Mouse (Mus musculus) lung, embryonic 16.5 days (tissue): ENCODE results near the gene Tenm4. TPM values are rescaled to one million over a fixed set of nuclear protein-coding genes. Genes with fewer than 3 reads are reported as not detected.

Experiments used
- ATAC-seq: fragments of 200-750 bp; cut with Nextera tagmentation; 2 replicates; pipeline ENCODE4 v1.8.0; 2017; ENCODE audit warnings: low read depth, mild to moderate bottlenecking, moderate library complexity
- H3K27ac ChIP-seq: fragments of 300-500 bp; sonication (generic); 2 replicates; pipeline ENCODE4 v1.5.1; 2014; ENCODE audit warnings: mild to moderate bottlenecking, control low read depth, low read length
- H3K27me3 ChIP-seq: fragments of 300-500 bp; sonication (generic); 2 replicates; pipeline ENCODE4 v1.6.1; 2014; ENCODE audit warnings: low read depth, low read length, mixed read lengths; ENCODE audit not compliant: control insufficient read depth, insufficient read depth
- H3K36me3 ChIP-seq: fragments of 300-500 bp; sonication (generic); 2 replicates; pipeline ENCODE4 v1.6.1; 2014; ENCODE audit warnings: low read length; ENCODE audit not compliant: control insufficient read depth, insufficient read depth
- H3K4me1 ChIP-seq: fragments of 300-500 bp; sonication (generic); replicated peaks from 2 replicates; pipeline ENCODE4 v1.6.1; 2014; ENCODE audit warnings: low read length, mixed read lengths; ENCODE audit not compliant: control insufficient read depth, insufficient read depth
- H3K4me2 ChIP-seq: fragments of 300-500 bp; sonication (generic); 2 replicates; pipeline ENCODE4 v1.6.1; 2014; ENCODE audit warnings: low read depth, low read length, control low read depth
- H3K4me3 ChIP-seq: fragments of 300-500 bp; sonication (generic); 2 replicates; pipeline ENCODE4 v1.5.1; 2014; ENCODE audit warnings: mild to moderate bottlenecking, low read length, control low read depth
- H3K9ac ChIP-seq: fragments of 300-500 bp; sonication (generic); 2 replicates; pipeline ENCODE4 v1.6.1; 2014; ENCODE audit warnings: low read length, control low read depth
- H3K9me3 ChIP-seq: fragments of 300-500 bp; sonication (generic); 2 replicates; pipeline ENCODE4 v1.6.1; 2016; ENCODE audit warnings: low read length; ENCODE audit not compliant: control insufficient read depth
- WGBS: fragments of 180-500 bp; shearing (Covaris S2); extraction: QIAGEN DNeasy Blood & Tissue Kit; methylation state at CpG from one replicate; pipeline ENCODE4 v1.1.7; 2014; 5-methylcytosine and 5-hydroxymethylcytosine counted together
- polyA plus RNA-seq: library from polyadenylated mRNA; unstranded; fragments of >200 nt; fragmentation: Nextera tagmentation; extraction: Ambion mirVana; gene quantifications from 2 replicates; pipeline ENCODE4 v1.2.1, GENCODE M21; 2015

Tenm4 gene
- polyA plus RNA-seq, 1 experiment from 2014 or later = 18.5 TPM

- H3K4me2 ChIP-seq = no peak overlapping the region
- no peaks in the 10 kb centered on the region for H3K9me3 ChIP-seq
- no peak overlapping the region for H3K4me3 ChIP-seq
- WGBS = 46% methylated on average over 2 of the region's 2 CpGs
- no peaks in the 10 kb centered on the region for H3K36me3 ChIP-seq
- H3K27ac ChIP-seq = no peak overlapping the region
- no peak overlapping the region for H3K9ac ChIP-seq
- ATAC-seq = no peak
- H3K27me3 ChIP-seq = no peaks in the 10 kb centered on the region
- peaks cover 19% of the 10 kb centered on the region for H3K4me1 ChIP-seq
Observed at GRCm38 (mm10) chr7:96648606-96649005, 477.6 kb downstream of the Tenm4 start.

GRCm38 (mm10) chr7:96649171-96649570 lies 478.1 kb downstream of the Tenm4 start:
- no peaks in the 10 kb centered on the region for H3K9me3 ChIP-seq
- H3K36me3 ChIP-seq = no peaks in the 10 kb centered on the region
- H3K4me1 ChIP-seq = peaks cover 14% of the 10 kb centered on the region
- no peak for ATAC-seq
- no peak overlapping the region for H3K9ac ChIP-seq
- no peak overlapping the region for H3K4me2 ChIP-seq
- H3K4me3 ChIP-seq = no peak overlapping the region
- H3K27ac ChIP-seq = no peak overlapping the region
- H3K27me3 ChIP-seq = no peaks in the 10 kb centered on the region
- WGBS = 71% methylated on average over 7 of the region's 7 CpGs

DNA sequence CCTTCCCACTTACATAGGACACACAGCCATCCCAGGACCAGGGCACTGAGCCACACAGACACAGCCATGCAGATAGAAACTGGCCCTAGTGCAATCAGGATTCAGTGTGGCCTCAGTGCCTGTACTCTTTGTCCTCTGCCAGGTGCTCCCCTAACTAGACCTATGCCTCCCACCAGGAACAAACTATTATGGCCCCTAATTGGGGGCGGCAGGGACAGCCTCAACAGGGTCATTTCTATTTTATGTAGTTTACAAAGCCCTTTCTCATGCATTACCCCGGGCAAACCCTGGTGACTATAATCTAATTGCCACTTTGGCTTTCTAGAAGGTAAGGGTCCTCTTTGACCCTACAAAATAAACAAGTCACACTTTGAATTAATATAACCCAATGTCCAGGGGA lies 479.4 kb downstream of the Tenm4 start:
- Histone ChIP-seq H3K4me2 (no peak overlapping the region), H3K4me3 (no peak overlapping the region), H3K36me3 (no peaks in the 10 kb centered on the region), H3K9ac (no peak overlapping the region), H3K27me3 (no peaks in the 10 kb centered on the region), H3K27ac (no peak overlapping the region), H3K4me1 (peaks cover 13% of the 10 kb centered on the region), H3K9me3 (no peaks in the 10 kb centered on the region)
- WGBS = 36% methylated on average over 2 of the region's 2 CpGs
- no peak for ATAC-seq

DNA sequence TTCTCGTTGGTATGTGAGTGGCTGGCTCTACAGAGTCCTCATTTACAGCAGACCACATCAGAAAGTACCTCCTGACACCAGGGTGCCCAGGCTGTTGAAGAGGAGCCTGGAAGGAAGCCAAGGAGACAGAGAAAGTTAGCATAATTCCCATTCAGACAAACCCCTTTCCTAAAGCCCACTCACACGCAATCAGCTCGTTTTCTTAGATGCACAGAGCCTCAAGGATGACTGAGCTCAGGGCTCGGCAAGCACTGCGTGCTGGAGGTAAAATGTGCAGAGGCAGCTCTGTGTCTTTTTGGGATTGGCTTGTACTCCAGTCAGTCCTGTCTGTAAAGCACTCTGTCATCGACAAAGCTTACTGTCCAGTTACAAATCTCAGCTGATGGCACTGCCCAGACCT lies 480.0 kb downstream of the Tenm4 start:
- H3K27me3 ChIP-seq = no peaks in the 10 kb centered on the region
- H3K4me1 ChIP-seq = peaks cover 13% of the 10 kb centered on the region
- no peaks in the 10 kb centered on the region for H3K9me3 ChIP-seq
- 0 out of 2 replicates have a peak, but pooled peaks have one; percentile 20 for ATAC-seq
- H3K4me2 ChIP-seq = no peak overlapping the region
- WGBS = 39% methylated on average over 6 of the region's 6 CpGs
- no peak overlapping the region for H3K27ac ChIP-seq
- no peak overlapping the region for H3K9ac ChIP-seq
- no peak overlapping the region for H3K4me3 ChIP-seq
- H3K36me3 ChIP-seq = no peaks in the 10 kb centered on the region

- Histone ChIP-seq H3K9me3 (no peaks in the 10 kb centered on the region), H3K27me3 (no peaks in the 10 kb centered on the region), H3K36me3 (no peaks in the 10 kb centered on the region), H3K9ac (no peak overlapping the region), H3K4me3 (no peak overlapping the region), H3K27ac (no peak overlapping the region), H3K4me2 (no peak overlapping the region), H3K4me1 (peaks cover 13% of the 10 kb centered on the region)
- 32% methylated on average over 6 of the region's 6 CpGs for WGBS
- ATAC-seq = no peak
Observed at GRCm38 (mm10) chr7:96651626-96652341, 480.7 kb downstream of the Tenm4 start.

GRCm38 (mm10) chr7:96652844-96653243 lies 481.8 kb downstream of the Tenm4 start:
- Histone ChIP-seq H3K4me1 (peaks cover 19% of the 10 kb centered on the region), H3K9me3 (no peaks in the 10 kb centered on the region), H3K36me3 (no peaks in the 10 kb centered on the region), H3K4me3 (no peak overlapping the region), H3K27me3 (no peaks in the 10 kb centered on the region), H3K27ac (no peak overlapping the region), H3K9ac (no peak overlapping the region), H3K4me2 (no peak overlapping the region)
- WGBS = 13% methylated on average over 3 of the region's 3 CpGs
- no peak for ATAC-seq

GRCm38 (mm10) chr7:96654206-96654605 lies 483.2 kb downstream of the Tenm4 start:
- Histone ChIP-seq H3K36me3 (no peaks in the 10 kb centered on the region), H3K9ac (no peak overlapping the region), H3K27me3 (no peaks in the 10 kb centered on the region), H3K4me2 (no peak overlapping the region), H3K4me1 (peaks cover 19% of the 10 kb centered on the region), H3K27ac (no peak overlapping the region), H3K4me3 (no peak overlapping the region), H3K9me3 (no peaks in the 10 kb centered on the region)
- 68% methylated on average over 2 of the region's 2 CpGs for WGBS
- ATAC-seq = no peak

- no peak for ATAC-seq
- H3K9ac ChIP-seq = no peak overlapping the region
- H3K36me3 ChIP-seq = no peaks in the 10 kb centered on the region
- no peak overlapping the region for H3K27ac ChIP-seq
- no peaks in the 10 kb centered on the region for H3K9me3 ChIP-seq
- WGBS = 53% methylated on average over 3 of the region's 3 CpGs
- H3K4me2 ChIP-seq = no peak overlapping the region
- H3K4me3 ChIP-seq = no peak overlapping the region
- peaks cover 19% of the 10 kb centered on the region for H3K4me1 ChIP-seq
- H3K27me3 ChIP-seq = no peaks in the 10 kb centered on the region
Observed at GRCm38 (mm10) chr7:96655096-96655716, 484.2 kb downstream of the Tenm4 start.

DNA sequence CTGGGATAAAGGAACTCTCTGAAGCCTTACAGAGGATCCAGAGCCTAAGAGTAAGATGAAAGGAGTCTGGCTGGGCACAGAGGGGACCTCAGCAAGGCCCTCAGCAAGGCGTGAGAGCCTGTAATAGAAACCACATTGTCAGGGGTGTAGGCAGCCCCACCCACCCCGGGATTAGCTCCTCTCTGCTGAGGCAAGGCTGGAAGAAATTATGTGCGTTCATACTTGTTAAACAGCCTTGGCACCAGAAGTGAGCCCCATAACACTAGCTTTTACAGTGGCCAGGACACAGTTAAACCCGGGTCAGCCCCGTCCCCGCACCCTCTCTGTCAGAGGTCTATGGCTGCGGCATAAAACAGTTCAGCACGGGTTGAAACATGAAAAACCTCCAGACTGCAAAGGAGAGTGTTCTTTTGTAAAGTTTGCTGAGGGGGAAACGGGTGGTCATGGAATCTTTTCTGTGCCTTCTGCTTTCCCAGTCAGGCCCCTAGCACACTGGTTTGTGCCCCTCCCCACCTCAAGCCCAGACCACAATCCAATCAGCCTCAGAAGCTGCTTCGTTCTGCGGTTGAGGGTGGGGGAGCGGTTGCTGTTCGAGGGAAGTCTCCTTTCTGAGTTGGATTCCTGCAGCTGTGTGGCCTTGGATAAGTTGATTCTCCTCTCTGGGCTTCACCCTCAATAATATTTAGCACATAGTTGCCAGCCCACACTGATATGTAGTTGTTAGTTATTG lies 486.2 kb downstream of the Tenm4 start:
- ATAC-seq = no peak
- WGBS = 19% methylated on average over 13 of the region's 13 CpGs

More for the DNA sequence above, 486.2 kb downstream of the Tenm4 start:
- H3K27ac ChIP-seq = no peak overlapping the region
- no peaks in the 10 kb centered on the region for H3K27me3 ChIP-seq
- H3K36me3 ChIP-seq = no peaks in the 10 kb centered on the region
- H3K9me3 ChIP-seq = no peaks in the 10 kb centered on the region
- peaks cover 28% of the 10 kb centered on the region for H3K4me1 ChIP-seq
- H3K4me2 ChIP-seq = no peak overlapping the region
- no peak overlapping the region for H3K9ac ChIP-seq
- H3K4me3 ChIP-seq = no peak overlapping the region
